Mouse (Mus musculus) embryonic fibroblast, embryonic 13.5 days (primary cell): ENCODE data around the gene Chad.

Experiments used
- CTCF ChIP-seq: IDR thresholded peaks from 2 replicates; pipeline ENCODE4 v1.5.1; 2011; ENCODE audit warnings: mild to moderate bottlenecking, control low read depth, low read length, moderate library complexity, borderline replicate concordance; ENCODE audit not compliant: insufficient read depth
- POLR2A ChIP-seq: IDR thresholded peaks from 2 replicates; pipeline ENCODE4 v1.6.1; 2011; ENCODE audit warnings: low read depth, mild to moderate bottlenecking, control low read depth, low read length, moderate library complexity

- no peak for TF ChIP-seq POLR2A
- no peak for TF ChIP-seq CTCF
These were observed 49.8 kb downstream of the Chad start for GRCm38 (mm10) chr11:94614603-94615002.
